Mouse (Mus musculus) cerebellum, adult 11-12 months (tissue): Measurements from ENCODE around the gene Gm10188.

Source experiments
- DNase-seq: peaks from one replicate; pipeline ENCODE4 v3.0.0; 2022

The Gm10188 gene

GRCm38 (mm10) chr1:132191786-132192680 lies 37.5 kb downstream of the Gm10188 start:
- DNase-seq: no peak

GRCm38 (mm10) chr1:132191093-132191785 lies 38.3 kb downstream of the Gm10188 start, which contains the start of the genes Lemd1 and AC124108.1:
Gene Lemd1 (plus strand): TSS chr1:132191431.
Gene AC124108.1 (plus strand): TSS chr1:132191457.
- no peak for DNase-seq

GRCm38 (mm10) chr1:132190621-132191092 lies 38.9 kb downstream of the Gm10188 start:
- DNase-seq: no peak

GRCm38 (mm10) chr1:132190040-132190513 lies 39.5 kb downstream of the Gm10188 start:
- no peak for DNase-seq

GRCm38 (mm10) chr1:132189231-132189630 lies 40.3 kb downstream of the Gm10188 start:
- DNase-seq: no peak

GRCm38 (mm10) chr1:132188442-132189066 lies 41.0 kb downstream of the Gm10188 start:
- DNase-seq: no peak

GRCm38 (mm10) chr1:132186303-132186702 lies 43.3 kb downstream of the Gm10188 start:
- no peak for DNase-seq
